Mouse (Mus musculus) spleen, embryonic (tissue): ENCODE measurements around the gene Efna5.

Experiments used
- CTCF ChIA-PET: fragments of 350-600 bp; sonication (Branson Sonifier 250); formaldehyde crosslinking; loops from one replicate; lab custom pipeline; 2022; lab: Charles Lee

The Efna5 gene

GRCm38 (mm10) chr17:62659501-62660175 lies 221.5 kb downstream of the Efna5 start:
- CTCF ChIA-PET: no interaction called here

- CTCF ChIA-PET: no interaction called here
Observed at GRCm38 (mm10) chr17:62657832-62658630, 223.1 kb downstream of the Efna5 start.

GRCm38 (mm10) chr17:62657051-62657450 lies 224.1 kb downstream of the Efna5 start:
- CTCF ChIA-PET: no interaction called here

DNA sequence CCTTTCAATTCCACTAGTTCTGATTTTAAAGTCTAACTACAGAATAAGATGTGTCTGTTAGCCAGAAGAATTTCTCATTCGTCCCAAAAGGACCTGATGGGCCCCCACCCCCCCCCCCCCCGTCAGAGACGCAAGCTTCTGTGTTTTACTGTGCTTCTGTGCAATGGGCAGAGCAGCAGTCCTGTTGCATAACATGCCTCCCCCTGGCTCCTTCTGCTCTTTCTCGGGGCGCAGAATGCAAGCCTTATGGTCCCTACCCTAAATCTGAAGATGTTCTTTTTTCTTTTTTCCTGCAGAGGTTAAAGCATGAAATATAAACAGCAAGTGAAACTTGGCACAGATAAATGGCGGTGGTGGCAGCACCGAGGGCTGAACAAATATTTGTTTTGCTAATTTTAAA lies 224.5 kb downstream of the Efna5 start:
- CTCF ChIA-PET: no interaction called here

- CTCF ChIA-PET: no interaction called here
Observed at GRCm38 (mm10) chr17:62655819-62656355, 225.2 kb downstream of the Efna5 start.

GRCm38 (mm10) chr17:62652451-62652850 lies 228.7 kb downstream of the Efna5 start:
- CTCF ChIA-PET: no interaction called here

- CTCF ChIA-PET: no interaction called here
Observed at GRCm38 (mm10) chr17:62651696-62652095, 229.4 kb downstream of the Efna5 start.

DNA sequence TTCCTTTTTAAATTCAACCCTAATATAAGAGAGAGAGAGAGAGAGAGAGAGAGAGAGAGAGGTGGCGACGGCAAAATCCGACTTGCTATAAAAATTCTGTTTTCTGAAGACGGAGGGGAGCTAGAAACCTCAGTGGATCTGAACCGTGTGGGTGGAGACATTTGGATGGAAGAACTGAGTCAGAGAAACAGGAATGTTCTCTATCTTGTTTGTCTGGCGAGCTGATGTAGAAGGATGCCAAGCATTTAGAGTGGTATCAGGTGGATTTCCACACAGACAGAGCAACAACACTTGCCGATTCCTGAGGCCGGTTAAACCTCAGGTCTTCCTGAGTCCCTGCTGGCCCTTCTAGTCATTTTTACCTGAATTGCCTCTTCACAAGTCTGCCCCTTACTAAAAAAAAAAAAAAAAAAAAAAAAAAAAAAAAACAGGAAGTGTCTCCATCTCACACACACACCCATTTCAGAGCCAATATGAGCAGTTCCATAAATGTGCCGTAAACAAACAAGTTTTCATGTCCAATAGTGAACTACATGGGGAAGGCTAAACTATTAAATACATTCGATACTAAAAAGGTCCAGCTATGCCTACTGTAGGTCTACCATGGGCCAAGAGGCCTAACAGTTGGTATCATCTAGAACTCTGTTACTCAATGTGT lies 231.7 kb downstream of the Efna5 start:
- CTCF ChIA-PET: no interaction called here

DNA sequence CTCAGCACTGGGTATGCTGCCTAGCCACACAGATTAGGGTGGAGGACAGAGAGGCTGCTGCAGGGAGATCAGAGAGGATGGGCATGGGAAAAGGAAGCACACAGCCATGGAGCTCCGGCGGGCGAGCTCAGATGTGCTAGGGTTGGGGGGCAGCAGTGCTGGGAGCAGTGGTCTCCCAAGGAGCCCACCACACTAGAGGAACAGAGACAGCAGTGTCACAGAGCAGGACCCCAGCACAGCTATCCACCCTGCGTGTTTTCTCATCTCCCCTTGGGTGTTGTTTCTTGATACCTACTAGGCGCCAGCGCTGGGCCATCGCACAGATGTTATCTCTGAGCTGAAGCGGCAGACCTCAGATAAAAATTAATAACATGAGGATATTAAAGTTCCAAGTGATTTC lies 234.3 kb downstream of the Efna5 start:
- CTCF ChIA-PET: no interaction called here

- CTCF ChIA-PET: no interaction called here
Observed at GRCm38 (mm10) chr17:62642447-62643145, 238.5 kb downstream of the Efna5 start.

DNA sequence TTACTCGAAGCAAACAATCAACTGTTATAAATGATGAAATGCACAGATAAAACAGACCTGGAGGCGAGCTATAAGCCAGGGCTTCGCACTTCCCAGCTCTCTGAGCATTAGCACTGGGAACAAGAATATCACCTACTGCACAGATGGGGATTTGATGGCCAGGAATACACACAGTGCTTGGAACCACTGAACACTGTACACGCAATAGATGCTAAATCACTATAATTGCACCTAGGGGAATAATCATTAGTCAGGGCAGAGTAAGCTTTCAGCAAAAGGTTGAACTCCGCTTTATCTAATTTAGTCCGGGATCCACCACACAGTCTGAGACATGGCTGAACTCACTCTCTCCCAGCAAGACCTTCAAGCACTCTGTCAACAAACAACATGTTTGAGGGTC lies 240.5 kb downstream of the Efna5 start:
- CTCF ChIA-PET: no interaction called here

- CTCF ChIA-PET: no interaction called here
Observed at GRCm38 (mm10) chr17:62636896-62637295, 244.2 kb downstream of the Efna5 start.

DNA sequence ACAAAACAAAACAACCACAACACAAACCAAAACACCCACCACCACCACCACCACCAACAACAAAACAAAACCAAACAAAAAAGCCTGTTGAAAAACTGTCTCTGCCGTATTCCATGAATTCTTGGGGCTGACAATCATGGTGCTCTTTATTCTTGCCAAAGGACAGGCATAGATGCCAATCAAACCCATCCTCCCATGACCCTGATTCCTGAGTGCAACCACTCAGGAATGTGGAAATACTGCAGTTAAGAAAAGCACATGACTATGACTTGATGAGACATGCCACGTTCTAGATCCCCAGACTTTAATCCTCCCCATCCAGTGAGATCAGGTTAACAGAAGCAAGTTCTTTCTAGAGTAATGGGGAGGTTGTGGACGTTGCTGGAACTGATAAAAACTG lies 246.2 kb downstream of the Efna5 start:
- CTCF ChIA-PET: no interaction called here

DNA sequence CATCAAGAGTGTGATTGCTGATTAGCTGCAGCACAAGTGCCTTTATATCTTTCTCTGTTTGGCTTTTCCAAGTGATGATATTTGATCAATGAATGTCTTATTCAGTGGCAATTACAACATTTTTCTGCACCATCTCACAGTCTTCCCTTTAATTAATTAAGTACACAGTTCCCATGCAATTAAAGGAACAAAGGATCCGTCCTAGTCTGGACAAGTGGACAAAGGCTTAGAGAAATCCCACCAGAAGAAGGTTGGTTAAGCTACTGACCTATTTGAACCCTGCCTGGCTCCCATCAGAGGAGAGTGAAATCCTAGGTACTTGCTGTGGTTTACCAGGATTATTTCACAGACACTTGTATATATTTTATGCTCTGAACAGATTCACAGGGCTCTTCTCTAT lies 252.6 kb downstream of the Efna5 start:
- CTCF ChIA-PET: no interaction called here

DNA sequence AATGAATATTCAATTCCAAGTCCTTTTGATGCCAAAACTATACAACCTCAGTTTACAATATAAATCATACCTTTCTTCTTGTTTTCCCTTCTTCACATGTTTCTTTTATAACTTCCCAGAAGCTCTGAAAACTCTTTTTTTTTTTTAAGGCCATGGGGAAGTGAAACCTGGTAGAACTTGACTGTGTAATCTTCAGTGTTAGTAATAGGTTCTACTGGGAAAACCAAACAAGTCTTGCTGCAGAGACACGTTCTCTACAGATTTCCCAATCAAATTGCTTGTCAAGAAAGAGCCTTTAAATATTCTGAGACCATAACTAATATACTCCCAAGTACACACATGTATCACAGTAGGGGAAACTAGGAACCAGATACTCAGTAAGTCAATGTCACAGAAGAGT lies 253.6 kb downstream of the Efna5 start:
- CTCF ChIA-PET: no interaction called here

GRCm38 (mm10) chr17:62625646-62626020 lies 255.5 kb downstream of the Efna5 start:
- CTCF ChIA-PET: no interaction called here

DNA sequence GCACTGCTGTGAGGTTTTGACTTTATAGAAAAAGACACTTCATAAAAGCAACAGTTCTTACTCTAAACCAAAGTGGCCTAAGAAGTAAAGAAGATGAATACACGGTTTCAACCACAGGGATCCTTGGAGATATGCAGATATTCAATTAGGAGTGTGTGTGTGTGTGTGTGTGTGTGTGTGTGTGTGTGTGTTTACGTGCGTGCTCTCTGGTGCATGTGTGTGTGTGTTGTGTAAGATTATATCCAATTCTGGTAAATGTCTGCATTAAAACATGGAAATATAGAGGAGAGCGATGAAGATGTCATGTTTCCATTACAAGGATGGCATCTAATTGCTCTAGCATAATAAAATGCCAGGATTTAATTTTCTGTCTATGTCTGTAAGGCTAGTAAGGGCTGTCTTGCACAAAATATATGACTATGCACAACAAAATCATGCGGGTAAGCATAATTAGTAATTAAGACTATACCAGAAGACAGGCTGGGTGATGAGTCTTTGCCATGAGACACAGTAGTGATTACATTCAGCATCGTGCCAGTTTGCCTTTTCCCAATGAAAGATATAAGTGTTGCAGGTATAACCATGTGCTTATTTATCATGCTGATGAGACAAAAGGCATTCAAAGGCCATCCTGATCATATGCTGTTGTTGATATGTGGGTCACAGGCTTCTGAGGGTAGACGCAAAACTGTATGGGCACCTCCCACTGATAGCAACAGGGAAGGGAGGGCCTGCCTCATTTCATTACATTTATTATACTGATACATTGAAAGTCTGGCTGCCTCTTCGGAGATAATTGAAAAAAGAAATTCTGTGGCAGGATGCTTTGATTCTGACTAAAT lies 256.1 kb downstream of the Efna5 start:
- CTCF ChIA-PET: no interaction called here

DNA sequence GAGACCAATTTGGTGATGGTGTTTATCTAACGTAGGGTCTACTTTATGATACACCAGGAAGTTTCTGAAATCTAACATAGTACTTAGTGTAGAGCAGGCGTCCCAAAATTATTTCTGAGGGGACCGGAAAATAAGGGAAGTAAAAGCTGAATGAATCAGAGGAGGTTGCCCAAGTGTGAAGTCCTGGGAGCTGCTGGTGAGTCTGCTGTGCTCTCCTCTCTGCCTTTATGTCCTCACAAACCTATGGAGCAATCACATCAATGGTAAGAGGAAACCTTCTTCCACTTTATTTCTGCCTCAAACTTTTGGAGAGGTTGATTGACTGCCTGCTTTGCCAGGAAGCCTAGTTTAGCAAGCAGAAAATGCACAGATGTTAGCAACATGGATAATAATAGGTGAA lies 257.9 kb downstream of the Efna5 start:
- CTCF ChIA-PET: no interaction called here

DNA sequence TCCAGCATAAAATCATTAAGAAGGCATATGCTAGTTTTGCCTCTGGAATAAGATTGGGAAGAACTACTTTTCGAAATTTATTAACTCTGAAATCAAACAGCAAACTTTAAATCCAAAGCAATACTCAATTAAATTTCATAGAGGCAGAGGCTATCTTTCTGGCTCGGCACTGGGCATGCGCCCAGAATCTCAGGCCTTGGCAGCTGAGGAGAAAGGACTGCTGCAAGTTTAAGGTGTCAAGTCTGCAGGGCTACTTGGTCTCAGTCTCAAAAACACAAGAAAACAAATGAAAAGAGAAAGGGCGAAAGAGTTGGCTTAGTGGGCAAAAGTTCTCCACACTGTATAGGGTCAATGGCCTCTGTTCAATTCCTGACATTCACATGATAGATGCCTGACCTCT lies 258.6 kb downstream of the Efna5 start:
- CTCF ChIA-PET: no interaction called here

DNA sequence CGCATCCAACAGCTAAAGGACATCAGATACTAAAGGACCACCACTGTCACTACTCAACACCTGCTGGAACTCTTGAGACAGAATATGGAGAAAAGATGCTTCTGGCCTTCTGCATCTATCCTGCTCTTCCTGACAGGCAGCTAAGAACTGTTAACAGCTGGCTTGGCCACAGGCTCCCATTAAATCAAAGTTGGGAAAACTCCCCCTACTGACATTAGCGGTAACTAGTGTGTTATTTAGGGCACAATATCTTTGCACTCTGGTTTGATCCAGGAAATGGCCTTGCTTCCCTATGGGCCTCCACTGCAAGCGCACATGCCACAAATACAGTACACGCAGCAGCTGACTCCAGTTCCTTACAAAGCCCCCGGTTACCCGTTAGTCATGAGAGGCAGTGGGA lies 266.0 kb downstream of the Efna5 start:
- CTCF ChIA-PET: interaction anchor here (0.6 kb wide), 1 partner anchor 63 kb away, joined by 5 read pairs; no protein-coding TSS in a partner anchor

GRCm38 (mm10) chr17:62614708-62615107 lies 266.4 kb downstream of the Efna5 start:
- CTCF ChIA-PET: no interaction called here
